Mouse (Mus musculus) splenic B cell, adult 2 months (primary cell): ENCODE results near the gene Vmn2r16.

Experiments used
- DNase-seq: peaks from one replicate; pipeline ENCODE4 v3.0.0-alpha.2; 2011; ENCODE audit warnings: low read depth, low spot score
- H3K27me3 ChIP-seq: 2 replicates; pipeline ENCODE4 v1.6.1; 2012; ENCODE audit warnings: mild to moderate bottlenecking, low read length, moderate library complexity, mixed read lengths; ENCODE audit not compliant: control insufficient read depth, poor library complexity, insufficient read depth, severe bottlenecking
- H3K36me3 ChIP-seq: 2 replicates; pipeline ENCODE4 v1.6.1; 2012; ENCODE audit warnings: mild to moderate bottlenecking, low read length, moderate library complexity, mixed read lengths; ENCODE audit not compliant: control insufficient read depth, poor library complexity, insufficient read depth, severe bottlenecking

The Vmn2r16 gene

DNA sequence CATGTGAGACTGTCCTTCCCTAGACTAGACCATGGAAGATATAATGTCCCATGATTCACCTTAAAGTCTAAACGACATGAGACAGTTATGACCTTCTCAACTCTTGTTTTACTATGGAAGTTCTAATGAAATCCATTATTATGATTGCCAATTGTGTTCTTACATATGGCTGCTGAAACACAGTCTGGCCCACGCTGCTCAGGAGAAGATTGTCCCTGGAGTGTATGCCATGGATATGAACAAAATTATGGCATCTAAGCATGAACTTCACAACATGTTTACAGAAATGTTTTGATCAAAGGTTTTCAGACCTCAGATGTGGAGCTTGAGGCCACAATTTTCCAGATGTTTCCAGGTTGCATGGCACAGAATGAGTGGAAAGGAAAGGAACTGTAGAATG is at the start of gene Vmn2r16:
Gene Vmn2r16 (plus strand): TSS at position 301 of the 400 bp plus-strand sequence.
- Histone ChIP-seq H3K27me3 (no peaks in the 10 kb centered on the region), H3K36me3 (no peaks in the 10 kb centered on the region)
- DNase-seq = no peak

DNA sequence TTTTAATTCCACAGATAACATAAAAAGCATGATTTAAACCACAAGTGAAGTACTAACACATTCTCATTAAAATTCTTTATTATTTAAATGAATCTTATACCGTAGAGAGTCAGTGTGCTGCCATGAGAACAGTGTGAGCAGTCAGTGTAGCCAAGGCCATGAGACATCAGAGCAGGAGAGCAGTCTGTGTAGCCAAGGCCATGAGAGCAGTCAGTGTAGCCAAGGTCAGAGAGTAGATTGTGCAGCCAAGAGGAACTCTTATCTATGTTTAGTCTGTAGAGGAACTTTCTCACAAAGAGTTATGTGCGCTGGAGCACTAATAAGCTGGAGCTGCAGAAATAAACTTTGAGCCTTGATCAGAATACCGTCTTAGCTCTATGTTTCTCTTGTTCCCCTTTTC is 35.3 kb upstream of the Vmn2r16 start:
- Histone ChIP-seq H3K36me3 (no peaks in the 10 kb centered on the region), H3K27me3 (no peaks in the 10 kb centered on the region)
- no peak for DNase-seq

- Histone ChIP-seq H3K36me3 (no peaks in the 10 kb centered on the region), H3K27me3 (no peaks in the 10 kb centered on the region)
- DNase-seq = no peak
Observed at GRCm38 (mm10) chr5:109297544-109297943, 32.4 kb upstream of the Vmn2r16 start, which contains the start of gene Vmn2r15. Vmn2r15 (minus strand) TSS chr5:109297644.

GRCm38 (mm10) chr5:109419388-109419787 is 89.4 kb downstream of the Vmn2r16 start, which contains the start of gene Vmn2r17:
Vmn2r17 (plus strand) TSS chr5:109419688.
- H3K36me3 ChIP-seq = no peaks in the 10 kb centered on the region
- no peaks in the 10 kb centered on the region for H3K27me3 ChIP-seq
- DNase-seq = no peak
